Mouse (Mus musculus) lung, postnatal 36 days (tissue): ENCODE results near the gene Ap1b1.
A peak's percentile ranks its signal among the peaks of the same experiment; 100 is the strongest.

Experiments used
- DNase-seq: peaks from one replicate; pipeline ENCODE4 v3.0.0; 2022; ENCODE audit warnings: mixed read lengths

Gene Ap1b1

GRCm38 (mm10) chr11:4986695-4987486, at the start of gene Ap1b1:
Gene Ap1b1, plus strand, starts transcription at chr11:4986824.
- peak; percentile 94 for DNase-seq

GRCm38 (mm10) chr11:4946530-4946929, 40.1 kb upstream of the Ap1b1 start:
- DNase-seq = no peak

GRCm38 (mm10) chr11:4946947-4947812, 39.4 kb upstream of the Ap1b1 start:
- DNase-seq = peak; percentile 27

- DNase-seq = no peak
Measured at GRCm38 (mm10) chr11:4947813-4948174, 38.8 kb upstream of the Ap1b1 start, which contains the start of gene Nefh. Gene Nefh, minus strand, starts transcription at chr11:4948064.

- no peak for DNase-seq
Measured at GRCm38 (mm10) chr11:4948792-4949191, 37.8 kb upstream of the Ap1b1 start.

- peak; percentile 14 for DNase-seq
Measured at GRCm38 (mm10) chr11:4949256-4950044, 37.2 kb upstream of the Ap1b1 start.

- no peak for DNase-seq
Measured at GRCm38 (mm10) chr11:4953401-4953800, 33.2 kb upstream of the Ap1b1 start.

- DNase-seq = peak; percentile 28
Measured at GRCm38 (mm10) chr11:4953918-4954317, 32.7 kb upstream of the Ap1b1 start.

GRCm38 (mm10) chr11:4963099-4963808, 23.4 kb upstream of the Ap1b1 start:
- DNase-seq = no peak

GRCm38 (mm10) chr11:4966325-4966724, 20.3 kb upstream of the Ap1b1 start:
- DNase-seq = no peak

- no peak for DNase-seq
Measured at GRCm38 (mm10) chr11:4966888-4967287, 19.7 kb upstream of the Ap1b1 start.

GRCm38 (mm10) chr11:4967549-4967948, 19.1 kb upstream of the Ap1b1 start:
- no peak for DNase-seq

GRCm38 (mm10) chr11:4968376-4968775, 18.2 kb upstream of the Ap1b1 start:
- DNase-seq = peak; percentile 11

GRCm38 (mm10) chr11:4972967-4973870, 13.4 kb upstream of the Ap1b1 start:
- peak; percentile 84 for DNase-seq

- DNase-seq = no peak
Measured at GRCm38 (mm10) chr11:4973871-4974256, 12.8 kb upstream of the Ap1b1 start.

- peak; percentile 71 for DNase-seq
Measured at GRCm38 (mm10) chr11:4974376-4975122, 12.1 kb upstream of the Ap1b1 start.

- DNase-seq = peak; percentile 83
Measured at GRCm38 (mm10) chr11:4975623-4976022, 11.0 kb upstream of the Ap1b1 start.

GRCm38 (mm10) chr11:4983010-4983409, 3.6 kb upstream of the Ap1b1 start:
- no peak for DNase-seq

- no peak for DNase-seq
Measured at GRCm38 (mm10) chr11:4983538-4983937, 3.1 kb upstream of the Ap1b1 start.

- peak; percentile 78 for DNase-seq
Measured at GRCm38 (mm10) chr11:4984249-4984648, 2.4 kb upstream of the Ap1b1 start.
